Mouse (Mus musculus) spleen, adult 2 months (tissue): ENCODE data around the gene Tiam1. TPM values are rescaled to one million over a fixed set of nuclear protein-coding genes. Genes with fewer than 3 reads are reported as not detected.

Source experiments
- DNase-seq, 2 experiments: peaks; one replicate each; pipeline versions ENCODE4 v3.0.0 to v3.0.0-alpha.2; 2012 to 2021; ENCODE audit warnings: low spot score in 2 of 2, low read depth in 1 of 2
- H3K27ac ChIP-seq: fragments of 200-500 bp; 2 replicates; pipeline ENCODE4 v1.5.1; 2012; ENCODE audit warnings: low read length, inconsistent platforms; ENCODE audit not compliant: insufficient read depth
- H3K27me3 ChIP-seq: fragments of 200-500 bp; 2 replicates; pipeline ENCODE4 v1.6.1; 2012; ENCODE audit warnings: mild to moderate bottlenecking, moderate library complexity, low read length, inconsistent platforms; ENCODE audit not compliant: control insufficient read depth, insufficient read depth
- H3K36me3 ChIP-seq: fragments of 200-500 bp; 2 replicates; pipeline ENCODE4 v1.6.1; 2012; ENCODE audit warnings: mild to moderate bottlenecking, low read length, inconsistent platforms; ENCODE audit not compliant: control insufficient read depth, insufficient read depth
- H3K4me1 ChIP-seq: fragments of 200-500 bp; 2 replicates; pipeline ENCODE4 v1.6.1; 2011; ENCODE audit warnings: inconsistent platforms; ENCODE audit not compliant: control insufficient read depth, insufficient read depth, insufficient read length
- H3K4me3 ChIP-seq: fragments of 200-500 bp; 2 replicates; pipeline ENCODE4 v1.5.1; 2011; ENCODE audit warnings: mild to moderate bottlenecking, inconsistent platforms; ENCODE audit not compliant: insufficient read depth, insufficient read length; ENCODE audit errors: extremely low read depth
- CTCF ChIP-seq: fragments of 200-500 bp; IDR thresholded peaks from 2 replicates; pipeline ENCODE4 v1.5.1; 2011; ENCODE audit warnings: mild to moderate bottlenecking, inconsistent platforms; ENCODE audit not compliant: insufficient read depth, insufficient read length, insufficient replicate concordance; ENCODE audit errors: extremely low read depth
- POLR2A ChIP-seq: fragments of 200-500 bp; IDR thresholded peaks from 2 replicates; pipeline ENCODE4 v1.6.1; 2011; ENCODE audit warnings: low read depth, low read length, inconsistent platforms
- WGBS: fragments of 180-500 bp; shearing (Covaris S2); methylation state at CpG from one replicate; pipeline ENCODE4 v1.1.7; 2018; 5-methylcytosine and 5-hydroxymethylcytosine counted together
- polyA plus RNA-seq: library from polyadenylated mRNA; depleted of rRNA; stranded (reverse); fragments of >200 nt; gene quantifications from 2 replicates; pipeline ENCODE4 v1.2.3, GENCODE M21; 2012

Tiam1 gene
- polyA plus RNA-seq, 1 experiment = 4.3 TPM

- Histone ChIP-seq H3K27me3 (no peaks in the 10 kb centered on the region), H3K4me1 (no peaks in the 10 kb centered on the region), H3K4me3 (no peak overlapping the region), H3K36me3 (no peaks in the 10 kb centered on the region), H3K27ac (no peak overlapping the region)
- WGBS = 93% methylated on average over 4 of the region's 4 CpGs
- no peak for DNase-seq
- TF ChIP-seq POLR2A (no peak), CTCF (no peak)
Observed at GRCm38 (mm10) chr16:89914946-89915345, 228.6 kb downstream of the Tiam1 start.

GRCm38 (mm10) chr16:89912686-89913375, 230.7 kb downstream of the Tiam1 start:
- Histone ChIP-seq H3K27ac (no peak overlapping the region), H3K4me1 (no peaks in the 10 kb centered on the region), H3K27me3 (no peaks in the 10 kb centered on the region), H3K36me3 (no peaks in the 10 kb centered on the region), H3K4me3 (no peak overlapping the region)
- no peak for TF ChIP-seq POLR2A
- no peak for TF ChIP-seq CTCF
- no peak for DNase-seq
- WGBS = 54% methylated on average over 8 of the region's 8 CpGs

GRCm38 (mm10) chr16:89909393-89910068, 234.0 kb downstream of the Tiam1 start:
- no peak for TF ChIP-seq POLR2A
- TF ChIP-seq CTCF = no peak
- Histone ChIP-seq H3K27me3 (no peaks in the 10 kb centered on the region), H3K4me3 (no peak overlapping the region), H3K4me1 (no peaks in the 10 kb centered on the region), H3K27ac (no peak overlapping the region), H3K36me3 (no peaks in the 10 kb centered on the region)
- no peak for DNase-seq
- WGBS = 81% methylated on average over 26 of the region's 26 CpGs

GRCm38 (mm10) chr16:89907651-89908050, 235.9 kb downstream of the Tiam1 start:
- no peak overlapping the region for H3K4me3 ChIP-seq
- no peaks in the 10 kb centered on the region for H3K36me3 ChIP-seq
- no peaks in the 10 kb centered on the region for H3K27me3 ChIP-seq
- H3K27ac ChIP-seq = no peak overlapping the region
- H3K4me1 ChIP-seq = no peaks in the 10 kb centered on the region
- 94% methylated on average over 9 of the region's 9 CpGs for WGBS
- no peak for DNase-seq
- no peak for TF ChIP-seq POLR2A
- TF ChIP-seq CTCF = no peak

GRCm38 (mm10) chr16:89906909-89907308, 236.7 kb downstream of the Tiam1 start:
- TF ChIP-seq POLR2A (no peak), CTCF (no peak)
- Histone ChIP-seq H3K27me3 (no peaks in the 10 kb centered on the region), H3K4me1 (no peaks in the 10 kb centered on the region), H3K4me3 (no peak overlapping the region), H3K36me3 (no peaks in the 10 kb centered on the region), H3K27ac (no peak overlapping the region)
- DNase-seq = no peak
- WGBS = 96% methylated on average over 7 of the region's 7 CpGs

- no peak overlapping the region for H3K4me3 ChIP-seq
- H3K27me3 ChIP-seq = no peaks in the 10 kb centered on the region
- WGBS = 91% methylated on average over 1 of the region's 1 CpGs
- TF ChIP-seq POLR2A (no peak), CTCF (no peak)
- H3K36me3 ChIP-seq = no peaks in the 10 kb centered on the region
- H3K4me1 ChIP-seq = no peaks in the 10 kb centered on the region
- peak in 1 of 2 experiments; percentile 27 for DNase-seq
- H3K27ac ChIP-seq = no peak overlapping the region
Observed at GRCm38 (mm10) chr16:89905730-89906305, 237.8 kb downstream of the Tiam1 start.
